Mouse (Mus musculus): ENCODE measurements around the gene Erv3.

Erv3 gene

DNA sequence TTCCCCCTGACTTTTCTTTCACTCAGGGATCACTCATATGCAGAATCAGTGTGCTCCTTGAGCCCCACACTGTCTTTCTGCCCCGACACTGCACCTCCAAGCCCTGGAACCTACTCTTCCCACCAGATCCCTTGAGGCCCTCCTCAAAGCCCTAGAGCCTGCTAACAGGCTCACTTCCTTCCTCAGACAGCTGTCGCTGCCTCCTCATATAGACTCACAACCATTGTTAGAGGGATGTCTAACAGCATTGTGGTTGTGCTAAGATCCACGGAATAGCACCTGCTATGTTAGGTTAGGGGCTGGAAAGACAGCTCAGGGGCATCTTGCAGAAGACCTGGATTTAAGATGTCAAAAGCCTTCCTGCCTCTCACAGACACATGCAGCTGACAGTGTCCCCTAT lies 37.1 kb downstream of the Erv3 start:
- DNase-seq (ENCODE audit: low spot score): no peak

- DNase-seq (ENCODE audit: low spot score): no peak
Observed at GRCm38 (mm10) chr2:131821708-131821990, 37.9 kb downstream of the Erv3 start.

- peak; percentile 79 for DNase-seq (ENCODE audit: low spot score)
Observed at GRCm38 (mm10) chr2:131820932-131821707, 38.4 kb downstream of the Erv3 start.

- DNase-seq (ENCODE audit: low spot score): peak; percentile 62
Observed at GRCm38 (mm10) chr2:131820088-131820675, 39.4 kb downstream of the Erv3 start.

DNA sequence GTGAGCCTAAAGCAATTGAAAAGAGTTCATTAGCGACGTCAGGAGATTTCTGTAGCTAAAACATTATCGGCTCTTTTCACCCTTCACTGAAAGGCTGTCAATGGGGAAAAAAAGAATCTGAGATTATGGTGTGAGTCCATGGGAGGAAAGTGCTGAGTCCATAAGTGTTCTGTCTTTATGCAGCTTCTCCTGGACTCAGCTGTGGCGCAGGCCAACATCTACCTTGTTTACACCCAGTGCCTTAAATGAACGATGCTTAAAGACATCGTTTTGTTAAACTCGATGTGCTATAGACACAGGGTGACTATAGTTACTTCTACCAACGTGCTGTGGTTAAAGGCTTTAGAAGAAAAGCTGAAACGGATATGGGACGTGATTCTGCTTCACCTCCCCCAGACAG lies 45.2 kb downstream of the Erv3 start:
- DNase-seq (ENCODE audit: low spot score): no peak

DNA sequence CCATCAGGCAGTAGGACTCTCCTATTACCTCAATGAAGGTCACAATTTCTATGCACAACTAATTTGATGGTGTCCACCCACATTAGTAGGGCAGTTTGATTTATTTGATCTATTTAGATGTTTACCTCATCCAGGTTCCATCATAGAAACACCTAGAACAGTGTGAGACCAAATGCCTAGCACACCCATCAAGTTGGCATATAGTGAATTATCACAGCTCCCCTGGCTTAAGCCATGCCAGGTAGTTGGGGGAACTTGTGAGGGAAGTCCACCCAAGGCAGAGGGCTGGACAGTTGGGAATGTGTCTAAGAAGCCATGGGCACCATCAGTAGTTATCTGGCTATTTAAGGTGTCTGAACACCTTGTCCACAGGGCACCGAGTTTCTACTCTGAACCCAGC lies 46.1 kb downstream of the Erv3 start:
- no peak for DNase-seq (ENCODE audit: low spot score)

- no peak for DNase-seq (ENCODE audit: low spot score)
Observed at GRCm38 (mm10) chr2:131812480-131813137, 46.9 kb downstream of the Erv3 start.

DNA sequence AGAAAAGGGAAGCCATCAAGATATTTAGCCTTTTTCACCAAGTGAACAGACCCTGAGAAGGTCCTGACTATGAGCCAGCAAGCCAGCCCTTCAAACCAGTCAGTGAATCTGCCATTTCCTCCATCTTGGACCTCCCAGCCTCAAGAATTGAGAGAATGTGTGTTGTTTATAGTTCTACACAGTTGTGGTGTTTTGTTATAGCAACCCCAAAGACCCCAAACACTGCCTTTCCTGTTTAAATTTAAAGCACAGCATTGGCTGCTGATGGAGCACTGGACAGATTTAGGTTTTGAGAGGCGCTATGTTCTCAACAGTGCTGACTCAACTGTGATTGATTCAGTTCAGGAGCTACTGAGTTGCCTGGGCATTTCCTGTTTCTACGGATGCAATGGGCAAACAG lies 47.9 kb downstream of the Erv3 start:
- no peak for DNase-seq (ENCODE audit: low spot score)

DNA sequence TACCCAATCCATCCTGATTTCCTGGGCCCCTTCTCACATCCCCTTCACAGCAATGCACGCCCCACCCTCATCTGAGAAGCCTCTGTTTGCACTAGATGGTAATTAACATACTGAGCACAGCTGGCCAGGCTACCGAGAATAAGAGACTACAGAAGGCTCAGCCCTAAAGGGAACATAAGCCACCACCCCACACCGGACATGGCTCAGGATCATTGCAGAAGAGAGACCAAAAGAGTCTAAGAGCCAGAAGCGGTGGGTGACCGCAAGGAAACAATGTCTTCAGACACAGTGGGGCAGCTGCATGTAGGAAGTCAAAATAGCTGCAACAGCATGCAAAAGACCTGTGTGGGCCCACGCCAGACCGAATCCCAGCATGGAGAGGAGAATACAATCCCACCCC lies 50.7 kb downstream of the Erv3 start:
- no peak for DNase-seq (ENCODE audit: low spot score)

DNA sequence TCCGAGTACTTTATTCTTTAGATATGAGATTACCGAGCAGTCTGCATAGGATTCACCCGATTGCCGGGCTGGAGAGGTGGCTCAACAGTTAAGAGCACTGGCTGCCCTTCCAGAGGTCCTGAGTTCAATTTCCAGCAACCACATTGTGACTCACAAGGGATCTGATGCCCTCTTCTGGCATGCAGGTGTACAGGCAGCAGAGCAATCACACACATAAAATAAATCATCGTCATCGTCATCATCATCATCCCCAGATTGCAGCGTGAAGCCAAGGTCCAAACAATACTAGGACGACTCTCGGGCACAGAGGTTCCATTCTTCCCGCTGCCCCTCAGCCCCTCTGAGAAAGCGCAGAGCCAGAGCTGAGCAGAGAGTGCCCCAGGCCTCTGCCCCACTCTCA lies 51.9 kb downstream of the Erv3 start:
- no peak for DNase-seq (ENCODE audit: low spot score)

DNA sequence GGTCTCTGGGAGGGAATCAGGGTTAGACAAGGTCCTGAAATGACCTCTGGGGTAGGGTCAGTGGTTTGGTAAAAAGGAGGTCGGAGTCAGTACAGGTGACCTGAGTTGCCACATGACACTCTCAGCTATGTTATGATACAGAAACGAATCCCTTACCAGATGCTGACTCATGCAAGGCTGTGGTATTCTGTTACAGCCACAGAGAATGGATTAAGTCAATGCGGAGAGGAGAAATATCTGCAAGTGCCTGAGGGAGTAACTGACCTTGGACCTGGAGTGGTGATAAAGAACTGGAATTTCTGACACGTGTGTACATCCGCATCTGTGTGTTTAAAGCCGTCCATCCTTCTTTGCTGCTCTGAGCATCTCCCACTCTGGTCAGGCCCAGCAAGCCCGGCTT lies 52.7 kb downstream of the Erv3 start:
- no peak for DNase-seq (ENCODE audit: low spot score)

DNA sequence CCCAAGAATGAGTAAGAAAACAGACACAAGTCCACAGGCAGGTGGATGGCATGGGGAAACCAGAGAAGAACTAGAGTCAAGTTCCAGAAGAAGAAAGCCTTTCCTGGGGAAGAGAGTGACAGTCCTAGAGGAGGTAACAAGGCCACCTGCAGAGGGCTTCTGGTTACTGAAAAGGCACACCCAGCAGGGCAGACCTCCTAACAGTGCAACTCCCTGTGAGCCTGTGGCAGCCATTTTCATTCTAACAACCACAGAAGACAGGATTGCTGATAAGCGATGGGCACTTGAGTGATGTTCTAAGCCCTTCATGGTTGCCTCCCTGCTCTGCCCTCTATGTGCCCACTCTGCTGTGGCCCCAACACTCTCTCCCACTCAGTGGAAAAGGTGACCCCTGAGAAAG lies 54.2 kb downstream of the Erv3 start:
- DNase-seq (ENCODE audit: low spot score): no peak

GRCm38 (mm10) chr2:131803801-131804200 lies 55.7 kb downstream of the Erv3 start:
- DNase-seq (ENCODE audit: low spot score): no peak

Data from spleen, adult 12 weeks (tissue).